Mouse (Mus musculus) cerebellum, postnatal 36 days (tissue): Measurements from ENCODE around the gene Golga2.
A peak's percentile ranks its signal among the peaks of the same experiment; 100 is the strongest.

Source experiments
- DNase-seq, 2 experiments: peaks; one replicate each; pipeline ENCODE4 v3.0.0; 2021 to 2022; ENCODE audit warnings: mixed read lengths in 2 of 2

Gene Golga2

DNA sequence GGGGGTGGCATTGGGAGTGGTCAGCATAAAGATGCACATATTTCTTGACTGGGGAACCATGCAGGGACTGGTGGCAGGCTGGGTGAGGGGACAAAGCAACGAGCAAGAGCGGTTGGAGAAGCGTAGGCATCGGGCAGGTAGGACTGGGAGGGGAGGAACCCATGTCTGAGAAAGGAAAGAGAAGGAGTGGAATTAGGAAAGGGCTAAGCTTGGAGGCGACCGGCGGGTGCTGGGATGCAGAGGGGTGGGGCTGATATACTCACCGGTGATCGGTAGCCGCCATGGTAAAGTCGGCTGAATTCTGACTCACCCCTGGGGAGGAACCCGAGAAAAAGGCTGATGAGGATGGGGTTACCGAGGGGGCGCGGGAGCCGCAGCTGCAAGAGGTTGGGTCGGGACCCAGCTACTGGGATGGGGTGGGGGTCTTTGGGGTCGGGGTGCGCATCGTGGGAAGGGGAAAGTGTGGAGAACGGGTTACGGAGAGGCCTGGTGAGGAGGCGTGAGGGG is at the start of gene Golga2:
Gene Golga2, plus strand, starts transcription at position 51 of the 507 bp plus-strand sequence.
- peak in 1 of 2 experiments; percentile 18 for DNase-seq

DNA sequence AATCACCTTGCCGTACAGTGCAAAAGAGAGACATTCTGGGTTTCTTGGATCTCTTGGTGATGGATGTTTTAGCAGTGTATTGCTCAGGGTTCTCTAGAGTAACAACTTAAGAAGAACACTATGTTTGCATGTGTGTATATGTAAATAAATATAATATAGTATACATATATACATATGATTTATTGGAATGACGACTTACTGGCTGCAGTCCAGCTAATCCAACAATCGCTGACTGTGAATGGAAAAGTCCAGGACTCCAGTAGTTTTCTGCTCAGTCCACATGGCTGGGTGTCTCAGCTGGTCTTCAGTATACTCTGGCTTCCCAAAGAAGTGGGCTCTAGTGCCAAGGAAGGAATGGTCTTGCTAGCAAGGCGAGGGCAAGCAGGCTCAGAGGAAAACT is 49.6 kb upstream of the Golga2 start:
- DNase-seq: no peak

DNA sequence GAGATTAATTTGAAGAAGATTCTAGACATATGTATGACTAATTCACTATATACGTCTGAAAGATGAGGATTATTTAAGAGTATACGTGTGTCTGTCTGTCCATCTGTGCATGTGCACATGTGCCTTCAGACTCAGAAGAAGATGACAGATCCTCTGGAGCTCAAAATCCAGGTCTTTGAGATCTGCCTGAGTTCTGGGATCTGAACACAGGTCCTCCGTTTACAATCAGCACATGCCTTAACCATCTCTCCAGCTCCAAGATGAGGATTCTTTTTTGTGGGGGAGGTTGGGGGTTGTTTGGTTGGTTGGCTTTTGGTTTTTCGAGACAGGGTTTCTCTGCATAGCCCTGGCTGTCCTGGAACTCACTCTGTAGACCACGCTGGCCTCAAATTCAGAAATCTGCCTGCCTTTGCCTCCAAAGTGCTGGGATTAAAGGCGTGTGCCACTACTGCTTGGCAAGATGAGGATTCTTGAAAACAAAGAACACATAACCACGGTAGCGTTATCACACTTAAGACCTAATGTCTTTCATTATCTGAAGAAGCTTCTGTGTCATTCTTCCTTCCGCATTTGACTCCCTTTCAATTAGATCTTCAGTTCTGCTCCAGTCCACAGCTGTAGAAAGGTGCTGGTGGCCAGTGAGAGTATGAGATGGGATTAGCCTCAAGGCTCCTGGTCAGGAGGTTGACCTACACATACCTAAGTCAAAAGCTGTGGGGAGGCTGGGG is 48.3 kb upstream of the Golga2 start:
- no peak for DNase-seq

DNA sequence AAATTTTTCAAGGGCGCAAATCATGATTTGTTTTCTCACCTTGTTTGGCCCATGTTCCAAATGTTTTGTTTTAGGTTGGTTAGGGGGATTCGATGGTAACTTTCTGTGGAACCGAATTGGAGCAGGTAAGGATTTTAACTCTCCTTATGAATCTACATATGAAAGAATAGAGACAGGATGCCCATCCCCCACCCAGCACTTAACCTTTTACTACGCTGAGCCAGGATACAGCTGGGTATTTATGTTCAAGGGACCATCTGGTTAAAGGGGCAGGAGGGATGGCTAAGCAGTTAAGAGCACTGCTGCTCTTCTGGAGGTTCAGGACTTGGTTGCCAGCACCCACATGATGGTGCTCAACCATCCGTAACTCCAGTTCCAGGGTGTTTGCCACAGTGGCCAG is 46.6 kb upstream of the Golga2 start:
- DNase-seq: no peak

DNA sequence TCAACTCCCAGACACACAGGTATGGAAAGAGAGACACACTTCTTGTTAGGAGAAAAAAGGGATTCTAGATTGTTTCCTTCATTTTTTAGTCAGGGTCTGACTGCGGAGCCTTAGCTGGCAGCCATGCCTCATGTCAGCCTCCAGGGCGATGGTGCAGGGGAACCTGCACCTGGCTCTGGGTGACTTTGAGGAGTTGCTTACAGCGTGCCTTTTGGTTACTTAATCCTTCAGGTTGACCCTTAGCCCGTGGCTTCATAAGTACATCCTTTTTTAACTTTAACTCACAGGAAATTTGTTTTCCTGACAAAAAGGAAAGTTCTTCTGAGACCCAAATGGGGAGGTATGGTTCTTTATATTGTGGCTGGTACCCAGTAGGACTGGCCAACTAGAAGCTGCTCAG is 44.2 kb upstream of the Golga2 start:
- no peak for DNase-seq

DNA sequence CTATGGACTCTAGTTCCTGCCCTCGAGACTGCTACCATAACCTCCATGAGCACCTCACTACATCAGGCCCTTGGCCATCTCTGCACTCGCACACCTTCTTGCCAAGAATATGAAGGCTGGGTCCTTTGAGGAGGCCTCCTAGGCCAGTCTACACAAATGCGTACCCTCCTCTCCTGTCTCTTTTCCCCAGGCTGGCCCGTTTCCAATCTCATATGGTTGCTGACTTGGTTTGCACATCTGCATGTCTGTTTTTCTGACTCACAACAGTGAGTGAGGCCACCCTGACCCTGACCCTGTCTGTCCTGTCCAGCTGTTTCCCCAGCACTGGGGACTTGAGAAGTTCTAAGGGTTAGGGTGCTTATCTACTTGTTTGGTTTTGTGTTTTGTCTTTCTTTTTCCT is 40.4 kb upstream of the Golga2 start:
- no peak for DNase-seq

DNA sequence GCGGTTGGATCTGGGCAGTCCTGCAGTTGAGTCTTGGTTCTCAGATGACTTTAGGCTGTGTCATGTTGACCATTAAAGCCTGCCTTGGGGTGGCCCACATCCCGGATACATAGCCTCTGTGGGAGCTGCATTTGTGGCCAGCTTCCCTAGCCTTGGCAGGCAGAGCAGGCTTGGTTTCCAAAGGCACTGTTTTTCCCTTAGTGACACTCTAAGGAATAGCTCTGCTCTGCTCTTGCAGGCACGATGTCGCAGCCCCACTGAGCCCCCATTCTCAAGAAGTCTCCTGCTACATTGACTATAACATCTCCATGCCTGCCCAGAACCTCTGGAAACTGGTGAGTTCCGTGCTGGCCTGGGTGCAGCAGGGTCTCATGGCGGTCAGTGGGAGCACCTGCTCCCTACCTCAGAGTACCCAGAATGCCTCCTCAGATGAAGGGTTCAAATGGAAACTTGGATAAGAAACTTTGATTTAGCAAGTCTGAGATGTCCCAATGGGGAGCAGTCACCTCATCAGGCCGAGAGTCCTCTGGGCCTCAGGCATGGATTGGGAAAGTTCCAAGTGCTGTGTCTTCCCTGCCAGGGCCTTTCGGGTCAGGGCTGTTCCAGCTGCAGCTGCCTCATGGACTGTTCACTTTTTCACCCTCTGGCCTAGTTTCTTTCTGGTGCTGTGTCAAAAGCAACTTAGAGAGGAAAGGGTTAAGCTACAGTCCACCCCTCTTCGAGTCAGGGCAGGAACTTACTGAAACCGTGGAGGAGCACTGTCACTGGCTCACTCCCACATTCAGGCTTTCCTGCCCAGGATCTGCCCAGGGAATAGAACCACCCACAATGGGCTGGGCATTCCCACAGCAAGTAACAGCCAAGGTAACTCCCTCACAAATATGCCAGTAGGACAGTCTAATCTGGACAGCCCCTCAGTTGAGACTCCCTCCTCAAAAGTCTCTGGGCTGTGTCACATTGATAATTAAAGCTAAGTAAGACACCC is 38.5 kb upstream of the Golga2 start:
- no peak for DNase-seq

DNA sequence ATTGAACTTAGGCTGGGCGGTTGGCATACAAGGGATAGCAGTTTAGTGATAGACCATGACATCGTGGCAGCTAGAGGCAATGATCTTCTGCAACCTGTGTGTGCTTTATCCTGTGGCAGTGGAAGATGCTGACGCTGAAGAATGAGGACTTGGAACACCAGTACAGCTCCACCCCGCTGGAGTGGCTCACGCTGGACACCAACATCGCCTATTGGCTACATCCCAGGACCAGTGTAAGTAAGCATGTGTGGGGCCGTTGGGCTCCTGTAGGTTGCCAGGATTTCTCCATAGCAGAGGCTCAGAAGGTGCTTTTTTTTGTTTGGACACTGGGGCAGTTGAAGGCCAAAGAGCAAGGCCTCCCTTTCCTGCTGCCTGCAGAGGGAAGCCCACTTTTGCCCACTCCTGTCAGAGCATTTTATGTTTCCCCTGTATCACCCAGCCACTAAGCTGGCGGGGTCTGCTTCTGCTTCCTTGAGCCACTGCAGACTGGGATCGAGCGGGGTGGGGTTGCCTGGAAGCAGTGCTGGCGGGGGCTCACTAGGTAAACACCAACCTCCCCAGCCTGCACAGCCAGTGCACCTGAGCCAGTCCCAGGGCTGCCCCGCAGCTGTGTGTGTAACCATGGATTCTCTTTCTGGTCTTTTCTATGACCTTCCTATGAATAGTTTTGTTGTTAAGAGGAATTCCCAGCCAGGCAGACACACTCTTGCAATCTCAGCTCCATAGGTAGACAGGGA is 35.2 kb upstream of the Golga2 start:
- no peak for DNase-seq

DNA sequence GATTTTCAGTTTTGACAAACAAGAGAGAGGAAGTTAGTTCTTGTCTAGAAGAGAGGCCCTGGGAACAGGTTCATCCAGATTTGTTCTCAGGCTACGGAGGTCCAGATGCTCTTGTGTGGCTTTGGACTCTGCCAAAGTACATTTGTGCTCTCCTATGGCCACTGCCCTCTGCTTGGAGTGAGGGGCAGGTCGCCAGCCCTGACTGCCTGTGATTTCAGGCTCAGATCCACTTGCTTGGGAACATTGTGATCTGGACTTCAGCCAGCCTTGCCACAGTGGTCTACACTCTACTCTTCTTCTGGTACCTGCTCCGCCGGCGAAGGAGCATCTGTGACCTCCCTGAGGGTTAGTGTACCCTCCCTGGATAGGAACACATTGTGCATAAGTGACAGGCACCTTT is 34.5 kb upstream of the Golga2 start:
- DNase-seq: no peak

DNA sequence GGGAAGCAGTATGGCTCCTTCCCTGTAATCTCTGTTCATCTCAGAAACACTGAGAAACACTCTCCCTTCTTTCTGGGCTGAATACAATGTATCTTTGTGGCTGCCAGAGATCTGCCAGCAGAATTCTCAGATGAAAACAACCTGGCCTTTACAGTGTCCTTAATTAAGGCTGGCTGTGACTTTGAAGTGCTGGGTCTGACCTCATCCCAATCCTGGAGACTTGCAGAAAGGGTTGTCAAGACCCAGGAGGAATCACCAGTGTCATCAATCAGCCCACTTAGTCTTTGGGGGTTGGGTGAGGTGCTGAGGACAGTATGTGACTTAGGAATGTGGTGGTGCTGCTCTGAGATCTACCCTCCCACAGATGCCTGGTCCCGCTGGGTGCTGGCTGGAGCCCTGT is 33.8 kb upstream of the Golga2 start:
- DNase-seq: no peak

DNA sequence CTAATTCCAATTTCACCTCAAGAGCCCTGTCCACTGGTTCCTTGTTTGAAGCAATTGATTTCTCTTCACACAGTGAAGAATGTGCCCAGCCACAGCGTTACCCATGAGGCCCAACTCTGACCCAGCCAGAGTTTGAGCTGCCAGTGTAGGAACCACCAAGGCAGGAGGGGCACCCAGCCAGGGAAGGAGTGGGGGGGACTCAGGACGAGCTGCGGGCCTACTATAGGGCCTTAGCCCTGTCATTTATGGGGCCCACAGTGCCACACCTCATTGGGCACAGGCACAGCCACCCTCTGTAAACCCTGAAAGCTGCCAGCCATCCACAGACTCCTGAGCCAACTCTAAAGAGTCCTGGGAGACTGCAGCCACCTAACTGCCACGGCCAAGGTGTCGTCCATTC is 32.6 kb upstream of the Golga2 start:
- DNase-seq: no peak

DNA sequence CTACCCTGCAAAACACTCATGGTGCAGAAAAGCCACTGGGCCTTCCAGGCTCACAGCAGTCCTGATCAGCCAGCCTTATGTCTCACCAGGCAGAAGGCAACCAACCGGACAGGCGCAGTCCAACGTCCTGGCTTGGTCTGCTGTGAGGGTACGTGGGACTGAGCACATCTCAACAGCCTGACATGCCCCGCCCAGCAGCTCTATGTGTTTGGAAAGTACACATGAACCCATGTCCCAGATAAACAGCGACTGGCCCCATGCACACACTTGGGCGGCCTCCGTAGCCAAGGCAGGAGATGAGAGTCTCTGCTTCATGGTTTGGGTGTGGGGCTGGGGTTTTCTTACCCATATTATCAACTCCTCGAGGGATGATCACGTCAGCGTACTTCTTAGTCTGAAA is 30.9 kb upstream of the Golga2 start:
- DNase-seq: no peak

DNA sequence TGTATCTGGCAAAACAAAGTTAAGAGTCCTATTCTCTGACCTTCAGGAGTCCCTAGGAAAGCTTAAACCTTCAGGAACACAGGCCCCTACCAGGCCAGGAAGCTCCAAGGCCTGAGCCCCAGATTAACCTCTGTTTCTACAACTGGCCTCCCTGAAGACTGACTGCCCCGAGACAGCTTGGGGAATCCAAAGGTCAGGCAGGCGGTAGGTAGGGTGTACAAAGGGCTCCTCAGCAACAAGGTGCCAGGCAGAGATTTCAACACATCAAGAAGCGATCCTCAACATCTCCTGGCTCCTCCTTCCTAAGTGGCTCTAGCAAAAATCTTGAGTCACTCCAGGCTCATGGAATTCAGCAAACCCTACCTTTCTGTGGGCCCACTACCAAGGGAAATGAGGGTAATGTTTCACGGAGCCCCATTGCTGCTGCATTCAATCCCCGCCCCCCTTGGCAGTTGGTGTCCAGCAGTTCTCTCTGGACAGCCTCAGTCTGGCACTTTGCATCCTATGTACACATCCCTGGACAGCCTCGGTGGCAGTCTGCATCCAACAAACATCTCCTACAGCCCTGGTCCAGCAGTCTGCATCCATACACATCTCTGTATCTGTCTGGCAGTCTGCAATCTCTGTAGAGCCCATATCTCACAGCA is 28.2 kb upstream of the Golga2 start:
- no peak for DNase-seq

DNA sequence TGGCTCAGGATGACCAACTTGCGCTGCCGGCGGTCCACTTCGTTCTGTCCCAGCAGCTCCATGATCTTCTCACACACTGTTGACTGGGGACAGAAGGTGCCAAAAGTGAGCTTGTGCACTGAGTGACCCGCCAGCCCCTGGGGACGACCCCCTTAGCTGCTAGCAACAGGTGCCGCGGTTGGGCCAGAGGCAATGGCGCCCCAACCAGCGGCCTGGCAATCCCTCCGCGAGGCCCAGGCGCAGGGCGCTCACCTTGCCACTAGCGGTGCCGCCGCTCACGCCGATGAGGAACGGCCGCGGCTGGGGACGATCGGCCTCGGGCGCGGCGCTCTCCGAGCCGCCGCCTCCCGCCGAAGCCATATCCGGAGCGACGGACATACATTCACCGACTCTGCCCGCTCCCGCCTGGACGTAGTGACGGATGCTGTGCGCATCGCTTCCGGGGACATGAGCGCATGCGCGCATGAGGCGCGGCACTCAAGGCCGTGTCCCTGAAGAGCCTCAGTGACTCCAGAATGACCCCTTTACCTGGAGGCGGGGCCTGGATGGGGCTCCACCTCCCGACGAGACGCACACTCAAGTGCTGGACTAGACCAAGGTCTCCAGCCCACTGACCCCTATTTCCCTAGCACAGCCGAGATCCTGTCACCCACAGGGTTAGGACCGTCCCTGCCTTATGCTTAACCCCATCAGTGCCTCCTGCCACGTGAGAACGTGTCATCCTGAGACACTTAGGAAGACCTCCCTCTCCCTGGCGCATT is 27.3 kb upstream of the Golga2 start, which contains the start of gene Uck1:
Gene Uck1, minus strand, starts transcription at position 503 of the 761 bp plus-strand sequence.
- peak; percentile 90 to 92 for DNase-seq

DNA sequence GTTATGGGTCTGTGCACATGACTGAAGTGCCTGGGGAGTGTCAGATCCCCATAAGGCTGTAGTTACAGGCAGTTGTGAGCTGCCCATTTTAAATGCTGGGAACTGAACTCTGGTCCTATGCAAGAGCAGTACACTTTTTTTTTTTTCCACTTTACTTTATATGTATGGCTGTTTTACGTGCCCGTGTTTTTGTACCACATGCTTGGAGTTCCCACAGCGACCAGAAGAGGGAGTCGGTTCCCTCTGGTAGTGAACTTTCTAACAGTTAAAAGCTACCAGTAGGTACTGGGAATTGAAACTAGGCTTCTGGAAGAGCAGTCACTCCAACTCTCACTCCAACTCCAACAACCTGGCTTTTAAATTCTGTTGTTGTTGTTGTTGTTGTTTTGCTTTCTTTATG is 26.5 kb upstream of the Golga2 start:
- peak; percentile 51 to 59 for DNase-seq

DNA sequence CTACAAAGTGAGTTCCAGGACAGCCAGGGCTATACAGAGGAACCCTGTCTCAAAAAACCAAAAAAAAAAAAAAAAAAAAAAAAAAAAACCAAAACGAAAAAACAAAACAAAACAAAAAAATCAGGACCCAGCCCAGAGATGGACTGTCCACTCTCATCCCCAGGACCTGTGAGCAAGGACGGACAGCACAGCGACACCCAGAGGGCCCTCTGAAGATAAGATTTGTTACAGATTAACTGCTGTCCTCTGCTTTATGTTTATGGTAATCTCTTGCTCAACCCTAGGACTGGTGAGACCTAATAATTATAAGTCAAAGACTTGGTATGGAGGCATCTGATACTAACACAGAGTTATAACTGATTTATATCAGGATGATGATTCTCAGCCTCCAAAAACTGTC is 11.4 kb upstream of the Golga2 start:
- no peak for DNase-seq

DNA sequence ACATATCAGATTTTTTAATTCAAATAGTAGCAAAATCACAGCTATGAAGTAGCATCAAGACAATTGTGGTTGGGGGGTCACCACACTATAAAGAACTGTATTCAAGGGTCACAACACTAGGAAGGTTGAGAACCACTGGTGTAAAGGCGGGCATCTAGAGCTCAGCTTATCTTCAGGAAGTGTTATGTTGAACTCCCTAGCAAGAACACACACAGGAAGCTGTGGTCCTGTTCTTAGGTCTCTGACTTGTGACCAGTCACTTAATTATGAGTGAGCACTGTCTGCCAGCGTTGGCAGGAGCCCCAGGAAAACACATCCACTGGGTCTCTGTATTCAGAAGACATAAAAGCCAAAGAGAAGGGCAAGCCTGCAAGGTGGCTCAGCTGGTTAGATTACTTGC is 4.9 kb upstream of the Golga2 start:
- DNase-seq: no peak

DNA sequence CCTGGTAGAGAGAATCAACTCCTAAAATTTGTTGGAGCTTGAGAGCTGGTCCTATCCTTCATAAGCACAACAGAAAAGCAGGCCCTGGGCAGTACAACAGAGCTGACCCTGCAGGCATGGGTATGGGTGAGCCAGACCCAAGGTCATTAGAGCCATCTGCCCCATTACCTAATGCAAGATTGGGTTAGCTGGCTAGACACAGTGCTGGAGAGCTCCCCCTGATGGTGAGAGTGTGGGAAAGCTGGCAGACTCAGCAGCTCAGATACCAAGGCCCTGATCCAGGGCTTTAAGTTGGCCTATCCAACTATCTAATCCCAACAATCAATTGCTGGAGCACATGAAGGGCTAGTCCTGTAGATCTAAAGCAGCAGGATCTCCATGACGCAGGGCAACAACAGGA is 4.5 kb upstream of the Golga2 start:
- DNase-seq: peak; percentile 52 to 56

DNA sequence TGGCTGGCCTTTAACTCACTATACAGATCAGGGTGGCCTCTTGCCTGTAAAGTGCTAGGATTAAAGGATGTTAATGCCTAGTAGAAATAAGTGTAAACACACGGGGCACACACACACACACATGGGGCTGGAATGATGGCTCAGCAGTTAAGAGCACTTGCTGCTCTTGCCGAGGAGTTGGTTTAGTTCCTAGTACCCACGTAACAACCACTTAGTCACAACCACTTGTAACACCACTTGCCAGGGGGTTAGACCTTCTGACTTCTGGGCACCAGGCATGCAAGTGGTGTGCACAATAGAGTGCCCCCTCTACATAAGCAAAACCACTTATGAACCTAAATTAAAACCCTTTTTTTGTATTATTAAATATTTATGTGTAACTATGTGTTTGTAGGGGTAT is 3.2 kb upstream of the Golga2 start:
- no peak for DNase-seq

DNA sequence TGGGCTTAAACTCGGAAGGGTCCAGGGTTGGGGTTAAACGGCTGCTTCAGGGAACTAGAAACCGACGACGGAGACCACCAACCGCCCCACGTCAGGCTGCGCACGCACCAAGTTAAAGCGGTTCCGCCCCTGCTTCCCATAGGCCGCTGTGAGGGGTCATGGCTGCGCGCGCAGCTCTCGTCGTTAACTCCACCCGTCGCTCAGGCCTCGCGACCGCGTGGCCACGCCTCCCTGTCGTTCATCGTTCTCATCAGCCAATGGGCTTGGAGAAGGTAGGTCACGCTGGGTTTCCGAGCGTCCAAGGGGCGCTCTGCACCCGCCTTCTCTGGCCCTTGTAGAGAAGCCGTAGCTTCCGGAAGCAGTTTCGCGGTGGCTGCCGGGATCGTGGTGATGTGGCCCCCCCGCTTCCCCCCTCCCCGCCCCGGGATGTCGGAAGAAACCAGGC is 761 bp downstream of the Golga2 start, which contains the start of gene Swi5:
Gene Swi5, minus strand, starts transcription at position 153 of the 445 bp plus-strand sequence.
- DNase-seq: peak; percentile 98 to 99

DNA sequence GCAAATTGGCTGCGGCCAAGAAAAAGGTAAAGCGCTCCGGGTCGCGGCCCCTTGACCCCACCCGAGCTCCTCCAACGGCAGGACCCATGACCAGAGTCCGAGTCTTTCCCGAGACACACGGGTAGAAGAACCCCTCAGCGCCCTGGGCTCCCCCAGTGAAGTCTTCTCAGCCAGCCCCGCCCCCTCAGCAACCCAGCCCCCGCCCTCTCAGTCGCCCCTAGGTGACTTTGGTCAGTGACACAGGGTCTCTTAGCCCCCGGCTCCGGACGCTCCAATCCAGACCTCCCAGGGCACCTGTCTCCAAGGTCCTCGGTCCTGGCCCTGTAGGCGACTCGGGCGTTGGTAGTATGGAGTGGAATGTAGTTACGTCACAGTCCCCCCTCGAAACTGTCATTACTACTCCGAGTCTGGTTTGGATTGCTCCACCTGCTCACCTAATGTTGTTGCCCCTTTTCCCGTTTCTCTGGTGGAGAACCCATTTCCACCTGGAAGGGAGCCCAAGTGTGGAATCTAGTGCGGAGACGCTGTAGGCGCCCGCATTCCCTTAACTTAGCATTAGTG is 1.3 kb downstream of the Golga2 start:
- DNase-seq: no peak
